Mouse (Mus musculus) midbrain, embryonic 15.5 days (tissue): Measurements from ENCODE around the gene Prp2. TPM values are rescaled to one million over a fixed set of nuclear protein-coding genes. Genes with fewer than 3 reads are reported as not detected.
"Not testable (repeated sequence)": the region's sequence is repeated elsewhere in the genome, so short reads cannot be mapped to it uniquely, and the experiment has no call there.

Experiments
- ATAC-seq: fragments of 200-750 bp; cut with Nextera tagmentation; replicated peaks from 2 replicates; pipeline ENCODE4 v1.8.0; 2017; ENCODE audit warnings: moderate TSS enrichment
- H3K27ac ChIP-seq: fragments of 300-500 bp; sonication (generic); 2 replicates; pipeline ENCODE4 v1.5.1; 2015; ENCODE audit warnings: mild to moderate bottlenecking, inconsistent platforms
- H3K27me3 ChIP-seq: fragments of 300-500 bp; sonication (generic); replicated peaks from 2 replicates; pipeline ENCODE4 v1.6.1; 2015; ENCODE audit warnings: inconsistent platforms
- H3K36me3 ChIP-seq: fragments of 300-500 bp; sonication (generic); replicated peaks from 2 replicates; pipeline ENCODE4 v1.6.1; 2015; ENCODE audit warnings: inconsistent platforms
- H3K4me1 ChIP-seq: fragments of 300-500 bp; sonication (generic); 2 replicates; pipeline ENCODE4 v1.6.1; 2015; ENCODE audit warnings: inconsistent platforms
- H3K4me2 ChIP-seq: fragments of 300-500 bp; sonication (generic); 2 replicates; pipeline ENCODE4 v1.6.1; 2015; ENCODE audit warnings: inconsistent platforms, mild to moderate bottlenecking, moderate library complexity
- H3K4me3 ChIP-seq: fragments of 300-500 bp; sonication (generic); 2 replicates; pipeline ENCODE4 v1.5.1; 2015; ENCODE audit warnings: mild to moderate bottlenecking, inconsistent platforms
- H3K9ac ChIP-seq: fragments of 300-500 bp; sonication (generic); 2 replicates; pipeline ENCODE4 v1.6.1; 2015; ENCODE audit warnings: mild to moderate bottlenecking, inconsistent platforms
- H3K9me3 ChIP-seq: fragments of 300-500 bp; sonication (generic); 2 replicates; pipeline ENCODE4 v1.6.1; 2016; ENCODE audit warnings: inconsistent platforms
- WGBS: fragments of 180-500 bp; shearing (Covaris S2); methylation state at CpG from one replicate; pipeline ENCODE4 v1.1.7; 2015; ENCODE audit warnings: mixed read lengths; 5-methylcytosine and 5-hydroxymethylcytosine counted together
- polyA plus RNA-seq: library from polyadenylated mRNA; unstranded; fragments of >200 nt; fragmentation: Nextera tagmentation; extraction: Ambion mirVana; gene quantifications from 2 replicates; pipeline ENCODE4 v1.2.1, GENCODE M21; 2015

The Prp2 gene
- polyA plus RNA-seq = not detected in 2 replicates

DNA sequence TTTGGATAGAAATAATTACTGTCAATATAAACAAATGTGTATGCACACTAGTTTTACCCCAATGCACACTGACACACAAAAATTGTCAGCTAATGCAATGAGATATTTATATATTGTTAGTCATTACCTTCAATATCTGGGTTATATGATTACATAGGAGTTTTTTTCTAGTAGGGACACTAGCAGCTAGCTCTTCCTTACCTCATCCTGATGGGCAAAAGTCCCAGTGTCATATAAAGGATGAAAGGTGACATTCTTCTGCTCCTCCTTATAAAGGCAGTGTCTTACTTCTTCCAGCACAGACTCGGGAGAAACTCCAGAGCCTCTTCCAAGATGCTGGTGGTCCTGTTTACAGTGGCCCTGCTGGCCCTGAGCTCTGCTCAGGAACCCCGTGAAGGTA lies at the start of gene Prp2:
TSS of gene Prp2 (plus strand) at position 301 of the 400 bp plus-strand sequence.
- WGBS = 78% methylated on average over 2 of the region's 2 CpGs
- not testable (repeated sequence) for H3K9me3 ChIP-seq, H3K4me1 ChIP-seq, ATAC-seq, H3K4me3 ChIP-seq, H3K9ac ChIP-seq, H3K27me3 ChIP-seq, H3K27ac ChIP-seq, H3K4me2 ChIP-seq, H3K36me3 ChIP-seq

DNA sequence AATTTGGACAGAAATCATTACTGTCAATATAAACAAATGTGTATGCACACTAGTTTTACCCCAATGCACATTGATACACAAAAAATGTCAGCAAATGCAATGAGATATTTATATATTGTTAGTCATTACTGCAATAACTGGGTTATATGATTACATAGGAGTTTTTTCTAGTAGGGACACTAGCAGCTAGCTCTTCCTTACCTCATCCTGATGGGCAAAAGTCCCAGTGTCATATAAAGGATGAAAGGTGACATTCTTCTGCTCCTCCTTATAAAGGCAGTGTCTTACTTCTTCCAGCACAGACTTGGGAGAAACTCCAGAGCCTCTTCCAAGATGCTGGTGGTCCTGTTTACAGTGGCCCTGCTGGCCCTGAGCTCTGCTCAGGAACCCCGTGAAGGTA lies 26.2 kb upstream of the Prp2 start, which contains the start of gene Prh1:
TSS of gene Prh1 (plus strand) at position 301 of the 400 bp plus-strand sequence.
- H3K4me3 ChIP-seq, H3K27me3 ChIP-seq, H3K36me3 ChIP-seq, H3K9ac ChIP-seq, H3K4me2 ChIP-seq, H3K9me3 ChIP-seq, ATAC-seq, H3K4me1 ChIP-seq, H3K27ac ChIP-seq: not testable (repeated sequence)
- WGBS = 75% methylated on average over 1 of the region's 1 CpGs

DNA sequence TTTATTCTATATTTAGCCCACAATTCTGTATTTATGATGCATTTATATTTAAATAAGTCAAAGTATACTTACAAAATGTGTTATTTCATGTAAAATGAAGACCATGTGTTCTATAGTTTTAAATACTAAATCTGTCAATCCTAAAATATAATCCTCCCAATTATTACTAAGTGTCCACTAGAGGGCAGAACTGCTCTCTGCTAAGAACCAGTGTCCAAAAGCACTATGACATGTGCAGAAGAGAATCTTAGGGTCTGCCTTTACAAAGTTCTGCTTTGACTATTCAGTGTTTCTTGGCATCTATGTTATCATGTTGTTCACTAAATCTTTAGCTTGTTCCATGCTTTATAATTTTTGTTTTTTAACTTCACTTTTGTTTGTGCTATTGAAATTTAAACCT lies 53.7 kb downstream of the Prp2 start:
- no peak overlapping the region for H3K4me2 ChIP-seq
- no peaks in the 10 kb centered on the region for H3K4me1 ChIP-seq
- H3K36me3 ChIP-seq = no peaks in the 10 kb centered on the region
- no peaks in the 10 kb centered on the region for H3K9me3 ChIP-seq
- no peak overlapping the region for H3K9ac ChIP-seq
- no peak overlapping the region for H3K4me3 ChIP-seq
- no peaks in the 10 kb centered on the region for H3K27me3 ChIP-seq
- H3K27ac ChIP-seq = no peak overlapping the region
- no peak for ATAC-seq

Other genes with a start within 250 kb of the Prp2 start
- gene Gm8882, start 231.8 kb upstream of the Prp2 start, polyA plus RNA-seq = not detected in 2 replicates
- not detected in 2 replicates for gene Prh1, start 26.1 kb upstream of the Prp2 start, polyA plus RNA-seq
- not detected in 2 replicates for gene A630073D07Rik, start 55.6 kb downstream of the Prp2 start, polyA plus RNA-seq
- gene Tas2r120, start 61.0 kb downstream of the Prp2 start, polyA plus RNA-seq = not detected in 2 replicates
- not detected in 2 replicates for gene Tas2r121, start 105.1 kb downstream of the Prp2 start, polyA plus RNA-seq
- gene Tas2r122, start 116.0 kb downstream of the Prp2 start, polyA plus RNA-seq = not detected in 2 replicates
- not detected in 2 replicates for gene Tas2r115, start 142.1 kb downstream of the Prp2 start, polyA plus RNA-seq
- not detected in 2 replicates for gene Tas2r124, start 158.8 kb downstream of the Prp2 start, polyA plus RNA-seq
- gene Tas2r102, start 166.2 kb downstream of the Prp2 start, polyA plus RNA-seq = not detected in 2 replicates
- gene Tas2r136, start 182.2 kb downstream of the Prp2 start, polyA plus RNA-seq = not detected in 2 replicates
- not detected in 2 replicates for gene Tas2r117, start 206.9 kb downstream of the Prp2 start, polyA plus RNA-seq